24 mouse cellular contexts compared by ENCODE assay signal in genomic region chr5:8917069-8917468, GRCm38 (mm10). TPM values are rescaled to one million over a fixed set of nuclear protein-coding genes. Genes with fewer than 3 reads are reported as not detected.
DNase-seq lines count a peak whose midpoint lies in the region; ATAC-seq and TF ChIP-seq lines count a peak whose summit lies in the region.
"Had no signal": no experiment of that assay in that cellular context is flagged by ENCODE, and none has a peak within 500 bp of the region (broad histone marks: within the 10 kb centered on the region; RNA-seq: fewer than 3 reads in every experiment).

No protein-coding gene starts in this region.

- TF ChIP-seq CTCF in thymus, adult 2 months (IDR thresholded peaks at IDR 0.05; ENCODE audit: borderline replicate concordance, control insufficient read depth, extremely low read depth, insufficient read depth, low read length, poor library complexity) = no peak

- H3K27me3 ChIP-seq in thymus, adult 2 months (ENCODE audit: control insufficient read depth, insufficient read depth, low read length) = no peaks in the 10 kb centered on the region
- H3K27me3 ChIP-seq in forebrain, embryonic 16.5 days (replicated peaks; ENCODE audit: control insufficient read depth, insufficient read depth, low read length) = no peaks in the 10 kb centered on the region
- H3K27me3 ChIP-seq in limb, embryonic 10.5 days (ENCODE audit: low read depth, poor library complexity, severe bottlenecking) = no peaks in the 10 kb centered on the region
- H3K27me3 ChIP-seq: embryonic facial prominence, embryonic 15.5 days; midbrain, embryonic 13.5 days; stomach, embryonic 15.5 days had no signal

- H3K27ac ChIP-seq in thymus, adult 2 months (ENCODE audit: control insufficient read depth, insufficient read depth, low read length) = no peak overlapping the region
- no peak overlapping the region for H3K27ac ChIP-seq in forebrain, embryonic 16.5 days (ENCODE audit: low read length)
- no peak overlapping the region for H3K27ac ChIP-seq in limb, embryonic 10.5 days
- H3K27ac ChIP-seq: embryonic facial prominence, embryonic 15.5 days; hindbrain, embryonic 14.5 days; layer of hippocampus, adult 2 months; macrophage; midbrain, embryonic 13.5 days; stomach, embryonic 15.5 days had no signal

- peak; percentile 4 for DNase-seq in CD4-positive, CD25-positive, alpha-beta regulatory T cell, adult 2 months (ENCODE audit: low read depth, low spot score)
- DNase-seq in thymus, postnatal 0 days (ENCODE audit: low spot score) = peak; percentile 16
- no peak for DNase-seq in thymus, adult 2 months
- DNase-seq in cerebellum, adult 11 months = no peak
- no peak for DNase-seq in limb, embryonic 10.5 days (ENCODE audit: low spot score)
- DNase-seq: adrenal gland, postnatal 10 days; cerebellum, postnatal 10 days; heart, postnatal 10 days; kidney, adult 8-10 months; kidney, postnatal 14 days; liver; lung, adult 18-20 months; retina, postnatal 1 day had no signal

- H3K4me2 ChIP-seq in forebrain, embryonic 16.5 days (ENCODE audit: low read length) = no peak overlapping the region
- H3K4me2 ChIP-seq: embryonic facial prominence, embryonic 15.5 days; heart, embryonic 11.5 days; hindbrain, embryonic 14.5 days; midbrain, embryonic 13.5 days; stomach, embryonic 15.5 days had no signal

- no peak for ATAC-seq in CD4-positive, CD25-positive, alpha-beta regulatory T cell, adult 4 months
- ATAC-seq in megakaryocyte-erythroid progenitor cell, adult 5-6 weeks (replicated peaks; ENCODE audit: low FRiP score, low TSS enrichment, poor library complexity, severe bottlenecking) = peak; percentile 75
- ATAC-seq in forebrain, embryonic 16.5 days = no peak
- ATAC-seq: midbrain, embryonic 13.5 days; Patski had no signal

- H3K9ac ChIP-seq in forebrain, embryonic 16.5 days (replicated peaks; ENCODE audit: low read depth, low read length) = no peak overlapping the region
- H3K9ac ChIP-seq: embryonic facial prominence, embryonic 15.5 days; hindbrain, embryonic 14.5 days; midbrain, embryonic 13.5 days; stomach, embryonic 15.5 days had no signal

- 8% methylated on average over 6 of the region's 6 CpGs for WGBS in thymus, adult 2 months
- 87% methylated on average over 6 of the region's 6 CpGs for WGBS in forebrain, embryonic 16.5 days
- 62% methylated on average over 6 of the region's 6 CpGs for WGBS in limb, embryonic 10.5 days

- no peaks in the 10 kb centered on the region for H3K9me3 ChIP-seq in forebrain, embryonic 16.5 days (ENCODE audit: control insufficient read depth, low read length)
- H3K9me3 ChIP-seq in limb, embryonic 10.5 days (replicated peaks) = no peaks in the 10 kb centered on the region
- H3K9me3 ChIP-seq: embryonic facial prominence, embryonic 15.5 days; midbrain, embryonic 13.5 days; stomach, embryonic 15.5 days had no signal

- H3K36me3 ChIP-seq in thymus, adult 2 months (ENCODE audit: control insufficient read depth, insufficient read depth, low read length) = no peaks in the 10 kb centered on the region
- H3K36me3 ChIP-seq in forebrain, embryonic 16.5 days (ENCODE audit: control insufficient read depth, insufficient read depth) = no peaks in the 10 kb centered on the region
- H3K36me3 ChIP-seq in limb, embryonic 10.5 days = no peaks in the 10 kb centered on the region
- H3K36me3 ChIP-seq: embryonic facial prominence, embryonic 15.5 days; midbrain, embryonic 13.5 days; stomach, embryonic 15.5 days had no signal

- H3K4me3 ChIP-seq in thymus, adult 2 months (ENCODE audit: control insufficient read depth, insufficient read depth, low read length) = no peak overlapping the region
- H3K4me3 ChIP-seq in forebrain, embryonic 16.5 days (replicated peaks; ENCODE audit: low read length) = no peak overlapping the region
- H3K4me3 ChIP-seq in limb, embryonic 10.5 days = no peak overlapping the region
- H3K4me3 ChIP-seq: embryonic facial prominence, embryonic 15.5 days; layer of hippocampus, adult 2 months; midbrain, embryonic 13.5 days; stomach, embryonic 15.5 days had no signal

- no peak for TF ChIP-seq POLR2A in thymus, adult 2 months (IDR thresholded peaks at IDR 0.05; ENCODE audit: control insufficient read depth, extremely low read depth, insufficient read depth, low read length, poor library complexity)

- H3K4me1 ChIP-seq in thymus, adult 2 months (replicated peaks; ENCODE audit: control insufficient read depth, insufficient read depth, low read length) = no peaks in the 10 kb centered on the region
- no peaks in the 10 kb centered on the region for H3K4me1 ChIP-seq in forebrain, embryonic 16.5 days (replicated peaks; ENCODE audit: control insufficient read depth, insufficient read depth, low read length)
- no peaks in the 10 kb centered on the region for H3K4me1 ChIP-seq in limb, embryonic 10.5 days
- H3K4me1 ChIP-seq: embryonic facial prominence, embryonic 15.5 days; midbrain, embryonic 13.5 days; stomach, embryonic 15.5 days had no signal

RNA-seq across cellular contexts. Expression of gene Abcb4, which starts 23.6 kb away (rescaled TPM):
- under 1 TPM; 0.62 to 0.70 TPM for polyA plus RNA-seq in CD4-positive, CD25-positive, alpha-beta regulatory T cell, adult 4 months (2017; shearing (Covaris generic))
- polyA plus RNA-seq in thymus, postnatal 0 days (2015; fragmentation: Nextera tagmentation; extraction: Ambion mirVana) = 0.64 and 1.2 TPM in 2 replicates
- polyA plus RNA-seq in thymus, adult 2 months (2012; rRNA removed) = 0.90 and 1.7 TPM in 2 replicates
- total RNA-seq in megakaryocyte-erythroid progenitor cell, adult 5-6 weeks (2014; fragmentation: Nextera tagmentation) = 185 and 189 TPM in 2 replicates
- total RNA-seq in megakaryocyte-erythroid progenitor cell, adult 5-6 weeks (2017) = 259 and 303 TPM in 2 replicates
- polyA plus RNA-seq in forebrain, embryonic 16.5 days (2015; fragmentation: Nextera tagmentation; extraction: Ambion mirVana) = 0.51 and 0.76 TPM in 2 replicates
- 0.19 TPM in 2 replicates for polyA plus RNA-seq in limb, embryonic 10.5 days (2016; fragmentation: Nextera tagmentation; extraction: Ambion mirVana)

Comparison
In these comparisons a context has a peak if more than half of its experiments do, and no peak if none do; other contexts are left out.
1. DNase-seq: peak in CD4-positive, CD25-positive, alpha-beta regulatory T cell, adult 2 months (single experiment) and thymus, postnatal 0 days (single experiment); none in thymus, adult 2 months (single experiment), cerebellum, adult 11 months (single experiment) and limb, embryonic 10.5 days (single experiment).